Mouse (Mus musculus) thymus, postnatal 0 days (tissue): ENCODE measurements around the gene Evi5l. TPM values are rescaled to one million over a fixed set of nuclear protein-coding genes. Genes with fewer than 3 reads are reported as not detected.
A peak's percentile ranks its signal among the peaks of the same experiment; 100 is the strongest.

ENCODE experiments used
- DNase-seq: peaks from one replicate; pipeline ENCODE4 v3.0.0-alpha.2; 2015; ENCODE audit warnings: low spot score
- polyA plus RNA-seq: library from polyadenylated mRNA; unstranded; fragments of >200 nt; fragmentation: Nextera tagmentation; extraction: Ambion mirVana; gene quantifications from 2 replicates; pipeline ENCODE4 v1.2.1, GENCODE M21; 2015

Evi5l gene
- 18.1 and 22.5 TPM in 2 replicates for polyA plus RNA-seq

GRCm38 (mm10) chr8:4165852-4166751 lies at the start of gene Evi5l:
Evi5l (plus strand) TSS chr8:4166567.
- peak; percentile 99 for DNase-seq

GRCm38 (mm10) chr8:4133798-4134197 lies 32.6 kb upstream of the Evi5l start, which contains the start of gene Cd209g:
Cd209g (plus strand) TSS chr8:4134098.
- no peak for DNase-seq

GRCm38 (mm10) chr8:4139660-4140646 lies 26.4 kb upstream of the Evi5l start:
- peak; percentile 80 for DNase-seq

GRCm38 (mm10) chr8:4141721-4142120 lies 24.6 kb upstream of the Evi5l start:
- peak; percentile 44 for DNase-seq

GRCm38 (mm10) chr8:4147272-4147671 lies 19.1 kb upstream of the Evi5l start:
- no peak for DNase-seq

- no peak for DNase-seq
Measured at GRCm38 (mm10) chr8:4154878-4155277, 11.5 kb upstream of the Evi5l start.

GRCm38 (mm10) chr8:4162786-4163185 lies 3.6 kb upstream of the Evi5l start:
- peak; percentile 83 for DNase-seq

GRCm38 (mm10) chr8:4165176-4165851 lies 1.1 kb upstream of the Evi5l start:
- DNase-seq = peak; percentile 17

GRCm38 (mm10) chr8:4166881-4167525 lies 636 bp downstream of the Evi5l start:
- peak; percentile 24 for DNase-seq

- no peak for DNase-seq
Measured at GRCm38 (mm10) chr8:4167918-4168317, 1.6 kb downstream of the Evi5l start.

- no peak for DNase-seq
Measured at GRCm38 (mm10) chr8:4172486-4172885, 6.1 kb downstream of the Evi5l start.

GRCm38 (mm10) chr8:4174018-4174417 lies 7.7 kb downstream of the Evi5l start:
- DNase-seq = no peak

- DNase-seq = no peak
Measured at GRCm38 (mm10) chr8:4183409-4183808, 17.0 kb downstream of the Evi5l start.

- DNase-seq = no peak
Measured at GRCm38 (mm10) chr8:4186151-4186550, 19.8 kb downstream of the Evi5l start.

GRCm38 (mm10) chr8:4188605-4189004 lies 22.2 kb downstream of the Evi5l start:
- DNase-seq = no peak

GRCm38 (mm10) chr8:4189031-4189722 lies 22.8 kb downstream of the Evi5l start:
- DNase-seq = no peak

- no peak for DNase-seq
Measured at GRCm38 (mm10) chr8:4192305-4192704, 25.9 kb downstream of the Evi5l start.

GRCm38 (mm10) chr8:4192807-4193587 lies 26.6 kb downstream of the Evi5l start:
- peak; percentile 84 for DNase-seq

- no peak for DNase-seq
Measured at GRCm38 (mm10) chr8:4193588-4193894, 27.2 kb downstream of the Evi5l start.
